Mouse (Mus musculus): ENCODE results near the gene Tmem25. TPM values are rescaled to one million over a fixed set of nuclear protein-coding genes. Genes with fewer than 3 reads are reported as not detected.

Tmem25 gene
- polyA plus RNA-seq, 1 experiment from 2014 or later = 2.3 TPM

DNA sequence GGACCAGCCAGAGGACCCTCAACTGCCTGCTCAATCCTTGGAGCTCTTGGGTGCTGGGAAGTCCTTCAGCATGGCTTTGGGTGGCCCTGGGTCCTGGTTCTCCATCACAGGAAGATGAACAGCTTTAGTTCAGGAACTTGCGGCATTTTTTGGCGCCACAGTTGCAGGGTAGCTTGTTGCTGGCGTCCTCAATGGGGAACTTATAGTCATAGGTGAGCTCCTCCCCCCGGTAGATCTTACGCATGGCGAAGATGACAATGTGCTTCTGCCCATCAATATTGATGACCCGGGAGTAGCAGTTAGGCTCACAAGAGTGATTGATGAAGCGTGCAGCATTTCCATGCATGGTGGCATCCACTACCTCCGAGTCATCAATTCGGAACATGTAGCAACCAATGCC is 8.7 kb upstream of the Tmem25 start:
- no peak overlapping the region for H3K4me3 ChIP-seq
- no peak overlapping the region for H3K27ac ChIP-seq
- H3K9me3 ChIP-seq = no peaks in the 10 kb centered on the region
- no peak overlapping the region for H3K4me2 ChIP-seq
- ATAC-seq (ENCODE audit: insufficient number of reproducible peaks, insufficient read depth, low FRiP score, low TSS enrichment, low read depth) = no peak
- no peaks in the 10 kb centered on the region for H3K27me3 ChIP-seq
- H3K4me1 ChIP-seq = no peaks in the 10 kb centered on the region
- H3K36me3 ChIP-seq = peaks cover 80% of the 10 kb centered on the region
- WGBS = 96% methylated on average over 10 of the region's 10 CpGs
- H3K9ac ChIP-seq = no peak overlapping the region

GRCm38 (mm10) chr9:44807141-44807540 is 8.0 kb upstream of the Tmem25 start:
- WGBS = 66% methylated on average over 5 of the region's 5 CpGs
- Histone ChIP-seq H3K27ac (no peak overlapping the region), H3K4me3 (no peak overlapping the region), H3K4me2 (no peak overlapping the region), H3K36me3 (peaks cover 74% of the 10 kb centered on the region), H3K9me3 (no peaks in the 10 kb centered on the region), H3K9ac (no peak overlapping the region), H3K4me1 (no peaks in the 10 kb centered on the region), H3K27me3 (no peaks in the 10 kb centered on the region)
- no peak for ATAC-seq (ENCODE audit: insufficient number of reproducible peaks, insufficient read depth, low FRiP score, low TSS enrichment, low read depth)

DNA sequence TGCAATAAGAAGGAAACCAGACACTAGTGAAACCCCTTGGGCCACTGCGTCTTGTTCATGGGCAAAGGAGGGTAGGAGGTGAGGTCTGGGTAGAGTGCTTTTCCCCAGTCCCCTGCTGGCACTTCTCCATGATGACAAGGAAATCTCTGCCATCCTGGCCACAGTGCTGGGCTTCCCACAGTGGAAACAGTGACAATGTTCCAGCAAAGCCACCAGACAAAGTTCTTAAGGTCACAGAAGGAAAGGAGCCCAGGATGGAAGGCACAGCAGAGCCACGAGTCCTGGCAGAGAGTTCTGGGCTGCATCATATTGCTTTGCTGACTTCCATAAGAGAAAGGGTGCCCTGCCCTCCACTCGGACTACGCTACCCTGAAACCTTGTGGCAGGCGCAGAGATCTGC is 6.4 kb upstream of the Tmem25 start:
- Histone ChIP-seq H3K4me1 (no peaks in the 10 kb centered on the region), H3K36me3 (peaks cover 58% of the 10 kb centered on the region), H3K9ac (no peak overlapping the region), H3K4me2 (no peak overlapping the region), H3K27ac (no peak overlapping the region), H3K27me3 (peaks cover 6% of the 10 kb centered on the region; the same call in 1 of the 2 replicates), H3K4me3 (no peak overlapping the region), H3K9me3 (no peaks in the 10 kb centered on the region)
- ATAC-seq (ENCODE audit: insufficient number of reproducible peaks, insufficient read depth, low FRiP score, low TSS enrichment, low read depth) = no peak
- WGBS = 91% methylated on average over 5 of the region's 5 CpGs

GRCm38 (mm10) chr9:44804678-44805077 is 5.6 kb upstream of the Tmem25 start:
- H3K4me3 ChIP-seq = no peak overlapping the region
- peaks cover 7% of the 10 kb centered on the region for H3K4me1 ChIP-seq
- H3K9me3 ChIP-seq = no peaks in the 10 kb centered on the region
- 87% methylated on average over 10 of the region's 10 CpGs for WGBS
- no peak overlapping the region for H3K9ac ChIP-seq
- no peak for ATAC-seq (ENCODE audit: insufficient number of reproducible peaks, insufficient read depth, low FRiP score, low TSS enrichment, low read depth)
- H3K27ac ChIP-seq = no peak overlapping the region
- peaks cover 50% of the 10 kb centered on the region for H3K36me3 ChIP-seq
- H3K4me2 ChIP-seq = no peak overlapping the region
- H3K27me3 ChIP-seq = peaks cover 15% of the 10 kb centered on the region

DNA sequence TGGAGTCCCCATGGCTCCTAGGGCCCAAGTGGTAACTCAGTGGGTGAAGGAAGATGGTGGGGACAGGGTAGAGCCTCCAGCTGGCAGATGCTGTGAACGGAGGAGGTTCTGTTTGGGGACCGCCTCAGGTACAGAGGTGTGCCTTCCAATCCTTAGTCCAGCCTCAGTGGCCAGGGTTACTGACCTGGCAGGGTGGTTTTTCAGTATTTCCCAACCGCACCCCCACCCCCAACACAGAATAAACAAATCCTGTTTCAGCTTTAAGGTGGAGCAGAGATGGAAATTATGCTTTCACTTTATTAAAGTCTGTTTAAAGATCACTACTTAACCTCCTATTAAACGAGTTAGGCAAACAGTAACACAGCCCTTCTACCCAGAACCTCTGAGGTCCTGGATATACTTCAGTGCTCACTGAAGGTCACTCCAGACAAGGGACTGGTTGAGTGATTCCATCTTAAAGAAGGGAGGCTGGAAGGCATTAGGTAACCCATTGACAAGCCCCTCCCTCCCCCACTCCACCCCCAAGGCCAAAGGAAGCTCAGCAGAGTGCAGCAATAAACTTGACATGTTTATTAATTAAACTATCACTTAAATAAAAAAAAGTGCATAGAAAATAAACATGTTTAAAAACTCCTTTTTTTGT is 3.8 kb upstream of the Tmem25 start, which contains the start of gene Ttc36:
Ttc36 (minus strand) TSS at position 265 of the 643 bp plus-strand sequence.
- H3K4me1 ChIP-seq = peaks cover 15% of the 10 kb centered on the region
- WGBS = 66% methylated on average over 4 of the region's 4 CpGs
- H3K27me3 ChIP-seq = peaks cover 32% of the 10 kb centered on the region
- H3K4me3 ChIP-seq = no peak within 1 kb of the TSS
- no peak within 1 kb of the TSS for H3K9ac ChIP-seq
- no peaks in the 10 kb centered on the region for H3K9me3 ChIP-seq
- no peak for ATAC-seq (ENCODE audit: insufficient number of reproducible peaks, insufficient read depth, low FRiP score, low TSS enrichment, low read depth)
- no peak within 1 kb of the TSS for H3K4me2 ChIP-seq
- H3K27ac ChIP-seq = no peak within 1 kb of the TSS
- H3K36me3 ChIP-seq = peaks cover 32% of the 10 kb centered on the region

GRCm38 (mm10) chr9:44801669-44802068 is 2.6 kb upstream of the Tmem25 start:
- H3K9me3 ChIP-seq = no peaks in the 10 kb centered on the region
- WGBS = 80% methylated on average over 6 of the region's 6 CpGs
- H3K4me1 ChIP-seq = peaks cover 15% of the 10 kb centered on the region
- peaks cover 37% of the 10 kb centered on the region for H3K27me3 ChIP-seq
- H3K4me2 ChIP-seq = no peak overlapping the region
- no peak overlapping the region for H3K4me3 ChIP-seq
- no peak overlapping the region for H3K27ac ChIP-seq
- ATAC-seq (ENCODE audit: insufficient number of reproducible peaks, insufficient read depth, low FRiP score, low TSS enrichment, low read depth) = no peak
- peaks cover 20% of the 10 kb centered on the region for H3K36me3 ChIP-seq
- no peak overlapping the region for H3K9ac ChIP-seq

DNA sequence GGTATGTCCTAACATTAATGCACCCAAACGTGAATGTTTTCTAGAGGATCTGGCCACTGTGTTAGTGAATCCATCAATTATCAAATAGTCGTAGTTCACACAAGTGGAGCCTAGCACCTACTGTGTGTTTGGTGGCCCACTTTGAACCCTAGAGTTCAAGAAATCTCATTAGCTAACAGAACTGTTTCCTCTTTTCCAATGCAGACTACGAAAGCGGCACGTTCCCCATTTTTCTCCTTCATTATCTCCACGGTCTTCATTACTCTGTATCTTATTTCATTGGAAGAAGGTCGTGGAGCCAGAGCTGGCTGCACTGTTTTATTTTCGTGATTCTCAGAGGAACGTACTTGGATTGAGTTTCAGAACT is 834 bp upstream of the Tmem25 start:
- Histone ChIP-seq H3K36me3 (peaks cover 4% of the 10 kb centered on the region), H3K4me3 (peak overlapping the region; percentile 61), H3K9ac (no peak overlapping the region), H3K4me1 (peaks cover 15% of the 10 kb centered on the region), H3K9me3 (no peaks in the 10 kb centered on the region), H3K4me2 (peak overlapping the region; percentile 98), H3K27me3 (peaks cover 37% of the 10 kb centered on the region), H3K27ac (no peak overlapping the region)
- no peak for ATAC-seq (ENCODE audit: insufficient number of reproducible peaks, insufficient read depth, low FRiP score, low TSS enrichment, low read depth)
- WGBS = 29% methylated on average over 9 of the region's 9 CpGs

- Histone ChIP-seq H3K4me3 (peak overlapping the region; percentile 61), H3K27me3 (peaks cover 37% of the 10 kb centered on the region), H3K4me2 (peak overlapping the region; percentile 98), H3K27ac (no peak overlapping the region), H3K4me1 (peaks cover 15% of the 10 kb centered on the region), H3K9me3 (no peaks in the 10 kb centered on the region), H3K9ac (no peak overlapping the region), H3K36me3 (no peaks in the 10 kb centered on the region)
- ATAC-seq (ENCODE audit: insufficient number of reproducible peaks, insufficient read depth, low FRiP score, low TSS enrichment, low read depth) = no peak
- 41% methylated on average over 7 of the region's 7 CpGs for WGBS
These were observed 809 bp downstream of the Tmem25 start for GRCm38 (mm10) chr9:44798298-44798697.

DNA sequence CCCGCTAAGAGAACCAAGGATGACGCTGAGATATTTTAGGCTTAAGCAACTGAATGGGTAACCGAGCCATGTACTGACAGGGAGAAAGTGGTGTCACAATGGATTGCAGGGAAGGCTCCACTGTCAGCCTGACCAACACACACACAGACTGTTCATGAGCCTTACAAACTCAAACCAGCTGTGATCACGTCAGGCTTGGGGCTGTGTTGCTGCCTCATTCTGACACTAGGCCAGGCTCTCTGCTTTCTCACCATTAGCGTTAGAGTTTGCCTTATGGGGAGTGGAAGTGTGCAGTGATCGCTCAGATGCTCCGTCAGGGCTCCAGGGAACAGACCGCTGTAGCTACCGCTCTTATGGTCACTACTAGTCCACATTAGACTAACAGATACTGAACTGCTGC is 6.3 kb downstream of the Tmem25 start:
- Histone ChIP-seq H3K4me3 (no peak overlapping the region), H3K4me2 (no peak overlapping the region), H3K9me3 (no peaks in the 10 kb centered on the region), H3K9ac (no peak overlapping the region), H3K27me3 (peaks cover 4% of the 10 kb centered on the region), H3K4me1 (no peaks in the 10 kb centered on the region), H3K36me3 (peaks cover 46% of the 10 kb centered on the region), H3K27ac (peak overlapping the region; percentile 44)
- no peak for ATAC-seq (ENCODE audit: insufficient number of reproducible peaks, insufficient read depth, low FRiP score, low TSS enrichment, low read depth)
- 56% methylated on average over 9 of the region's 9 CpGs for WGBS

- Histone ChIP-seq H3K4me2 (peak overlapping the region; percentile 85), H3K27me3 (no peaks in the 10 kb centered on the region), H3K4me1 (peaks cover 6% of the 10 kb centered on the region; the same call in 1 of the 2 replicates), H3K4me3 (peak overlapping the region; percentile 79), H3K9ac (peak overlapping the region; percentile 93), H3K27ac (peak overlapping the region; percentile 91), H3K36me3 (peaks cover 25% of the 10 kb centered on the region), H3K9me3 (no peaks in the 10 kb centered on the region)
- peak; percentile 97 for ATAC-seq (ENCODE audit: insufficient number of reproducible peaks, insufficient read depth, low FRiP score, low TSS enrichment, low read depth)
- under 1% methylated on average over 41 of the region's 41 CpGs for WGBS
These were observed 26.1 kb downstream of the Tmem25 start for GRCm38 (mm10) chr9:44772750-44773651.

DNA sequence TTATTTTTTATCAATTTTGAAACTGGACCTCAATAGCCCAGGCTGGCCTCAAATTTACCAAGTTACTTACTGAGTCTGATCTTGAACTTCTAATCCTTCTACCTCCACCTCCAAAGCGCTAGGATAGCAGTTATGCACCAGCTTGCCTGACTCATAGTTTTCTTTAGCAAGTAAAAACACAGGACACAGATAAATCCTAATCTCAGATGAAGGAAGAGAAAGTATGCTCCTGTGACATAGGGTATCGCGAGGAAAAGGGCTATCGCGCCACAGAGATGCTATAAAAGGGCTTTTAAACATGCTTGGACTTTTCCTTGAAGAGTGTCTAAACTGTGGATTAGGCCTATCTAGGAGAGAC is 26.7 kb downstream of the Tmem25 start:
- H3K27ac ChIP-seq = 0 out of 2 replicates have a peak overlapping the region, but pooled peaks have one; percentile 91

More for the DNA sequence above, 26.7 kb downstream of the Tmem25 start:
- Histone ChIP-seq H3K9me3 (no peaks in the 10 kb centered on the region), H3K4me1 (peaks cover 6% of the 10 kb centered on the region; the same call in 1 of the 2 replicates), H3K4me3 (peak overlapping the region; percentile 79), H3K4me2 (peak overlapping the region; percentile 85; the same call in 1 of the 2 replicates), H3K27me3 (no peaks in the 10 kb centered on the region), H3K9ac (peak overlapping the region; percentile 93; the same call in 1 of the 2 replicates), H3K36me3 (peaks cover 22% of the 10 kb centered on the region)
- 26% methylated on average over 5 of the region's 5 CpGs for WGBS
- no peak for ATAC-seq (ENCODE audit: insufficient number of reproducible peaks, insufficient read depth, low FRiP score, low TSS enrichment, low read depth)

Measured in embryonic facial prominence, embryonic 13.5 days (tissue).